Mouse (Mus musculus) liver, adult 2 months (tissue): ENCODE results near the gene Stag1. TPM values are rescaled to one million over a fixed set of nuclear protein-coding genes. Genes with fewer than 3 reads are reported as not detected.

Experiments used
- DNase-seq: peaks from one replicate; pipeline ENCODE4 v3.0.0-alpha.2; 2011; ENCODE audit warnings: low read depth, low spot score; ENCODE audit errors: extremely low read depth
- H3K27ac ChIP-seq: fragments of 200-500 bp; replicated peaks from 2 replicates; pipeline ENCODE4 v1.5.1; 2012; ENCODE audit warnings: low read depth, mild to moderate bottlenecking, control low read depth, inconsistent platforms, low read length; ENCODE audit not compliant: insufficient read depth
- H3K27me3 ChIP-seq: fragments of 200-500 bp; 2 replicates; pipeline ENCODE4 v1.6.1; 2012; ENCODE audit warnings: mild to moderate bottlenecking, moderate library complexity, low read length, inconsistent platforms; ENCODE audit not compliant: control insufficient read depth, insufficient read depth
- H3K36me3 ChIP-seq: fragments of 200-500 bp; 2 replicates; pipeline ENCODE4 v1.6.1; 2012; ENCODE audit warnings: low read length, inconsistent platforms; ENCODE audit not compliant: control insufficient read depth, insufficient read depth
- H3K4me1 ChIP-seq: fragments of 200-500 bp; 2 replicates; pipeline ENCODE4 v1.6.1; 2011; ENCODE audit warnings: low read length; ENCODE audit not compliant: control insufficient read depth, insufficient read depth
- H3K4me3 ChIP-seq: fragments of 200-500 bp; 2 replicates; pipeline ENCODE4 v1.5.1; 2011; ENCODE audit warnings: low read depth, mild to moderate bottlenecking, control low read depth, low read length, moderate library complexity; ENCODE audit not compliant: insufficient read depth
- H3K79me2 ChIP-seq: fragments of 200-500 bp; 2 replicates; pipeline ENCODE4 v1.6.1; 2012; ENCODE audit warnings: inconsistent platforms, mild to moderate bottlenecking, low read length, moderate library complexity; ENCODE audit not compliant: control insufficient read depth, insufficient read depth
- H3K9ac ChIP-seq: fragments of 200-500 bp; 2 replicates; pipeline ENCODE4 v1.6.1; 2012; ENCODE audit warnings: low read depth, mild to moderate bottlenecking, control low read depth, inconsistent platforms, low read length
- CTCF ChIP-seq: fragments of 200-500 bp; IDR thresholded peaks from 2 replicates; pipeline ENCODE4 v1.5.1; 2011; ENCODE audit warnings: low read depth, low read length, control low read depth
- POLR2A ChIP-seq: fragments of 200-500 bp; IDR thresholded peaks from 2 replicates; pipeline ENCODE4 v1.6.1; 2011; ENCODE audit warnings: low read length, control low read depth; ENCODE audit not compliant: insufficient read depth; ENCODE audit errors: extremely low read depth
- WGBS: fragments of 180-500 bp; shearing (Covaris S2); methylation state at CpG from one replicate; pipeline ENCODE4 v1.1.7; 2018; 5-methylcytosine and 5-hydroxymethylcytosine counted together
- polyA plus RNA-seq: library from polyadenylated mRNA; depleted of rRNA; stranded (reverse); fragments of >200 nt; gene quantifications from 2 replicates; pipeline ENCODE4 v1.2.3, GENCODE M21; 2012
- total RNA-seq: library from RNA; depleted of rRNA; stranded (reverse); fragments of >200 nt; gene quantifications from 2 replicates; pipeline ENCODE4 v1.2.3, GENCODE M21; 2014

The Stag1 gene
- total and polyA plus RNA-seq, 2 experiments: 1.4 to 23.0 TPM

DNA sequence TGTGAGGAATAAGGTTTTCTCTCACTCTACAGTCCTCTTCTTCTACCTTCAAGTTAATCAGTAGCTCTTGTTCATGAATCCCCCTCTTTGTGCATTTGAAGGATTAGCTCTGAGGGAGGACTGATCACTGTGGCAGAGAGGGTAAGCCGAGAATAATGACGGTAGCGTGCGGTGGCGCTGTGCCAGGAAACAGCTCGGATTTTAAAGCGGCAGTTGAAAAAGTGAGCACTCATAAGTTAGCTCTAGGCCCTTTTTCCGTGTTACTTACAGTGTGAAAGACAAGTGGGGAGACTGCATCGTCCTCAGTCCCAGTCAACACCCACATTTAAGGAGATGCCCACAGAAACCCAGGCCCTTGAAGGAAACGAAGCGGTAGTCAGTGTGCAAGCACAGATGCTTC is 19.3 kb downstream of the Stag1 start:
- Histone ChIP-seq H3K36me3 (no peaks in the 10 kb centered on the region), H3K9ac (no peak overlapping the region), H3K79me2 (no peaks in the 10 kb centered on the region), H3K4me1 (peaks cover 13% of the 10 kb centered on the region), H3K27ac (no peak overlapping the region), H3K4me3 (no peak overlapping the region), H3K27me3 (no peaks in the 10 kb centered on the region)
- DNase-seq: no peak
- WGBS: 65% methylated on average over 11 of the region's 11 CpGs
- TF ChIP-seq POLR2A: no peak
- no peak for TF ChIP-seq CTCF

DNA sequence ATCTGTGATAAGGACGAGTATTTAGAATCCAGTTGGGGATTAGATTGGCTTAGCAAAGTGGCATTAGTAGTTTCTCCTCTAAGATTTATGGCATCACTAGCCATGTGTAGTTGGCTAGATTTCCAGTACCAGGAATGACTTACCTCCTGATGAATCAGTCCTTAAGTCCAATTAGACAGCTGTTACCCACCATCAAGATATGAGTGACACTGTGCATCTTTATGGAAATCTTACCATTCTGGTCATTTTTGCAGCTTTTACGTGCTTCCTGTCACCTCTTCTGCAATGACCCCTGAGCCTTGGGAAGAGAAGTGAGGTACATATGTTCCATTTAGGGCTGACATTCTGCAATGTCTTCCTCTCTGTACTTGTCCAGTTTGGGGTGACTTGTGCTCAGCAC is 28.7 kb downstream of the Stag1 start:
- WGBS: 75% methylated on average over 2 of the region's 2 CpGs
- TF ChIP-seq POLR2A (no peak), CTCF (no peak)

DNA sequence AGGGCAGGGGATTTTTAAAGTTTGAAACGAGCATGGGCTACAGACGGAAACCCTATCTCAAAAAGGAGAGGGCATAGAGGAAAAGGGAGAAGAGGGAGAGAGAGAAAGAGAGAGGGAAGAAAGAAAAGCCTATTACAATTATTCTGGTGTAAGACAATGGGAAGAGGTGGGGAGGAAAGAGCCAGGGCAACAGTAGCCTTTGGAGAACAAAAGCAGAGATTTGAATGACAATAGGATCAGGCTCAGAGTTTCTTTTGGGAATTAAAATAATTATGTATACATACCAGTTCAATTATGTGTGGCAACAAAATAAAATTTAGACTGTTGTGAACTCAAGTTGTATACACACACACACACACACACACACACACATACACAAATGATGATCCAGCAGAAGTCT is 43.2 kb downstream of the Stag1 start:
- no peak overlapping the region for H3K27ac ChIP-seq
- no peaks in the 10 kb centered on the region for H3K27me3 ChIP-seq
- H3K79me2 ChIP-seq: no peaks in the 10 kb centered on the region
- H3K36me3 ChIP-seq: no peaks in the 10 kb centered on the region
- H3K9ac ChIP-seq: no peak overlapping the region
- WGBS: 92% methylated on average over 2 of the region's 2 CpGs
- no peak for DNase-seq
- TF ChIP-seq POLR2A (no peak), CTCF (no peak)
- H3K4me3 ChIP-seq: no peak overlapping the region
- peaks cover 5% of the 10 kb centered on the region for H3K4me1 ChIP-seq

More for the DNA sequence above, 28.7 kb downstream of the Stag1 start:
- no peaks in the 10 kb centered on the region for H3K36me3 ChIP-seq
- H3K9ac ChIP-seq: no peak overlapping the region
- H3K79me2 ChIP-seq: no peaks in the 10 kb centered on the region
- H3K27ac ChIP-seq: no peak overlapping the region
- H3K4me3 ChIP-seq: no peak overlapping the region
- no peaks in the 10 kb centered on the region for H3K4me1 ChIP-seq
- DNase-seq: no peak
- H3K27me3 ChIP-seq: no peaks in the 10 kb centered on the region

GRCm38 (mm10) chr9:100641391-100642085 is 43.9 kb downstream of the Stag1 start:
- no peak for DNase-seq
- Histone ChIP-seq H3K36me3 (no peaks in the 10 kb centered on the region), H3K9ac (no peak overlapping the region), H3K27ac (peak overlapping the region; percentile 89), H3K4me3 (no peak overlapping the region), H3K79me2 (no peaks in the 10 kb centered on the region), H3K27me3 (no peaks in the 10 kb centered on the region), H3K4me1 (peaks cover 5% of the 10 kb centered on the region)
- WGBS: 87% methylated on average over 6 of the region's 6 CpGs
- TF ChIP-seq POLR2A (no peak), CTCF (no peak)

GRCm38 (mm10) chr9:100642186-100642839 is 44.7 kb downstream of the Stag1 start:
- peak; percentile 81 for DNase-seq
- TF ChIP-seq CTCF: no peak
- no peak for TF ChIP-seq POLR2A
- peaks cover 5% of the 10 kb centered on the region for H3K4me1 ChIP-seq
- no peaks in the 10 kb centered on the region; the same call in 1 of the 2 replicates for H3K79me2 ChIP-seq
- under 1% methylated on average over 16 of the region's 16 CpGs for WGBS
- H3K4me3 ChIP-seq: peak overlapping the region; percentile 62
- H3K9ac ChIP-seq: peak overlapping the region; percentile 71
- no peaks in the 10 kb centered on the region for H3K27me3 ChIP-seq
- peak overlapping the region; percentile 89 for H3K27ac ChIP-seq
- no peaks in the 10 kb centered on the region for H3K36me3 ChIP-seq
